Mouse (Mus musculus): ENCODE data around the gene Anapc16. TPM values are rescaled to one million over a fixed set of nuclear protein-coding genes. Genes with fewer than 3 reads are reported as not detected.

Gene Anapc16
- polyA plus RNA-seq, 1 experiment from 2014 or later, result 109 TPM

DNA sequence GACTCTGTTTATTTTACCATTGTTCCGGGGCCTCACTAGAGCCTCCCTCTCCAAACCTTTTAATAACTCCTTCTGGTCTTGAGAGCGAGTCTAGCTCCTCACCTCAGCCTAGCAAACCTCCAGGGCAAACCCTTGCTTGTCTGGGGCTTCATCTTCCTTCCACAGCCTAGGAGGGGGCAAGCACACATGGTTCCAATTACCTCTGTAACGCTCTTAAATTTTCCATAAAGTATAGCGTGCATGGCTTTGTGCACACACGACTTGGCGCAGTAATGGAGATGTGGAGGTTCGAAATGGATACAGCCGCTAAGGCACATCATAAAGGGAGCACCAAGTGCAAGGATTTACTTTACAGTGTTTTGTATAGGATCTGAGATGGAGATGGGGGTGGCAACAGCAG is 37.1 kb downstream of the Anapc16 start:
- Histone ChIP-seq H3K36me3 (replicated peaks) (no peaks in the 10 kb centered on the region), H3K27me3 (replicated peaks; ENCODE audit: low read depth, poor library complexity, severe bottlenecking) (0 out of 2 replicates have a peak, but pooled peaks cover 2% of the 10 kb centered on the region), H3K9me3 (peaks cover 3% of the 10 kb centered on the region; the same call in 1 of the 2 replicates), H3K27ac (replicated peaks) (peak overlapping the region; percentile 91), H3K4me3 (peak overlapping the region; percentile 46), H3K4me1 (peaks cover 51% of the 10 kb centered on the region)
- WGBS, result 43% methylated on average over 8 of the region's 8 CpGs
- DNase-seq (ENCODE audit: low spot score), result peak; percentile 74

DNA sequence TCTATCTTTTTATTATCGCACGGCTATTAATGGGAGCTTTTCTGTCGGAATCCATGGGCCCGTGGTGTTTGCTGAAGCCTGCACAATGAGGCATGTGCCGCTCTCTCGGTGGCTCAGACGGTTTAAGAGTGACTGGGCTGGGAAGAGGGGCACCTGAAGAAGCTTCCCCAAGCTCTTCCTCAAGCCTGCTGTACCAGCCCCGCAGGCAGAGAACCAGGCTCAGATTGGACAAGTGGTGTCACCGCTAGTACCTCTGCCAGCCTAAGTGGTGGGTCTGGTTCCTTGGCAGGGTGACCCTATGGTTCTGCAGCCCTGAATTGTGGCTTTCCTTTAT is 37.6 kb downstream of the Anapc16 start:
- no peak for DNase-seq (ENCODE audit: low spot score)
- Histone ChIP-seq H3K4me1 (peaks cover 47% of the 10 kb centered on the region), H3K27ac (replicated peaks) (peak overlapping the region; percentile 91), H3K4me3 (peak overlapping the region; percentile 46), H3K36me3 (replicated peaks) (no peaks in the 10 kb centered on the region), H3K27me3 (replicated peaks; ENCODE audit: low read depth, poor library complexity, severe bottlenecking) (no peaks in the 10 kb centered on the region), H3K9me3 (peaks cover 3% of the 10 kb centered on the region; the same call in 1 of the 2 replicates)
- 39% methylated on average over 9 of the region's 9 CpGs for WGBS

DNA sequence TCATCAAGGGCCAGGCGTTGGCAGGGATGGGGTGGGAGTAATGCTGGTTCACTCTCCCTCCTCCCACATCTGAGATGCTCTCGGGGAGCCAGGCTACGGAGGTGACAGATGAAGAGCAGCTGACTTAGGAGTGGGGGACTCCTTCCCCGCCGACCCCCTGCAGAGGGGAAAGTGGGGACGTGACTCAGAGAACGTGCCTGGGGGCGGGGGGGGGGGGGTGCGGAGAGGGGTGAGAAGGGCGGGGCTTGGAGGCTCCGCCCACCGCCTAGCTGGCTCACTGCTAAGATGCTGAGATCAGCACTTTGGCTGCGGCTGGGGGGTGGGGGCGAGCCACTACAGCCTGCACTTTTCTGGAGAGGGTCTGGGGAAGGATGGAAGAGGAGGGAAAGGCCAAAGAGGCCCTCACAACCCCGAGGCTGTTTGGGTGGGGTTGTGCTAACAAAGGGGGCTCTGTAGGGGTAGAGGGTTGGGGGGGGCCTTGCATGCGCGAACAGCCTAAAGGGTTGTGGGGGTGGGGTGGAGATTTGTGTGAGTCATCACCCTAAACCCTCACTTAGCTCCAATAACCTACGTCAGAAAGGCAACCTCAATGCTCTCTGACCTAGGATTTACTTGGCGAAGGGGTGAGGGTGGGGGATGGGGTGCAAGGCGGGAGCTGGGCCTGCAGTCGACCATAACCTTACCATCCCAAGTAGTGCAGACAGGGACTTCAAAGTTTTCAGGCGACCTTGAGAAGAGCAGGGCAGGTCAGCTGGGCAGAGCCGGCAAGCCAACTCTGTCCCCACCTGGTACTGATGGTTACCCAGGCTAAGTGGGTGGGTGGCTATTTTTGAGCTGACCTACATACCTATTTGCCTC is 38.2 kb downstream of the Anapc16 start:
- peak overlapping the region; percentile 91 for H3K27ac ChIP-seq (replicated peaks)
- H3K4me3 ChIP-seq, result peak overlapping the region; percentile 46
- no peaks in the 10 kb centered on the region for H3K36me3 ChIP-seq (replicated peaks)
- WGBS, result 3% methylated on average over 23 of the region's 23 CpGs
- H3K27me3 ChIP-seq (replicated peaks; ENCODE audit: low read depth, poor library complexity, severe bottlenecking), result no peaks in the 10 kb centered on the region
- peaks cover 3% of the 10 kb centered on the region; the same call in 1 of the 2 replicates for H3K9me3 ChIP-seq
- H3K4me1 ChIP-seq, result peaks cover 41% of the 10 kb centered on the region
- peak; percentile 90 for DNase-seq (ENCODE audit: low spot score)

DNA sequence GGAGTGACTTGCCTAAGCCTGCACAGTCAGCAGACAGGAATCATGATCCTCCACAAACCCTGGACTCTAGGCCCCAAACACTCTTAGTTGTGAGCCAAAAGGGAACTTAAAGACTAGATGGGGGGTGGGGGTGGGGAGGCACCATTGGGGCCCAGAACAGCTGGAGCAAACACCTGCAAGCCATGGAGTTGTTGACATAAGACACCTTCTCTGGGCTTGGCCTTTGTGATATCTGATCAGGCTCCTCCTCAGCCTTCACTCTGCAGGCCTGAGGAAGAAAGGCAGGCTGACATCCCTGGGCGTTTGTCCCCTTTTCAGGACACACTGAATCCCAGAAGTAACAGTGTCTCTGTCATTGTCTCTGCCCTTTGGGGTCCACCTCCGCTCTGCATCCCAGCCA is 39.3 kb downstream of the Anapc16 start:
- H3K36me3 ChIP-seq (replicated peaks), result no peaks in the 10 kb centered on the region
- DNase-seq (ENCODE audit: low spot score), result peak; percentile 29
- 44% methylated on average over 2 of the region's 2 CpGs for WGBS
- peak overlapping the region; percentile 91 for H3K27ac ChIP-seq (replicated peaks)
- H3K27me3 ChIP-seq (replicated peaks; ENCODE audit: low read depth, poor library complexity, severe bottlenecking), result peaks cover 4% of the 10 kb centered on the region
- peaks cover 3% of the 10 kb centered on the region; the same call in 1 of the 2 replicates for H3K9me3 ChIP-seq
- H3K4me1 ChIP-seq, result peaks cover 40% of the 10 kb centered on the region
- no peak overlapping the region for H3K4me3 ChIP-seq

DNA sequence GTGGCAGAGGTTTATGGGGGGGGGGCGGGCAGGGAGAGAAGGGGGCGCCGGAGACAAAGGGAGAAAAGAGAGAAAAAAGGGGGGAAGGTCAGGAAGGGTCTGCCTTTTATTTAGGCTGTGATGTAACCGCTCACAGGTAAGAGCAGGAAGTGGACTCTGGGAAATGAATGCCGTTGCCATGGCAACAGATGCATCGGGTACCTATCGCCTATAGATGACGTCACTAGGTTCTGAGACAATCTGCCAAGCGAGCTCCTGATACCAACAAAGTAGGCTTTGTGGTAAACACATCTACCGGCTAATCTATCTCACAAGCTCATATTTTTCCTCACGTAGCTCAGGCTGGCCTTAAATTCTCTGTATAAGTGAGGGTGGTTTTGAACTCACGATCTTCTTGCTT is 43.4 kb downstream of the Anapc16 start:
- Histone ChIP-seq H3K4me1 (peaks cover 36% of the 10 kb centered on the region), H3K9me3 (no peaks in the 10 kb centered on the region), H3K27ac (replicated peaks) (0 out of 2 replicates have a peak overlapping the region, but pooled peaks have one; percentile 24), H3K36me3 (replicated peaks) (no peaks in the 10 kb centered on the region), H3K4me3 (no peak overlapping the region), H3K27me3 (replicated peaks; ENCODE audit: low read depth, poor library complexity, severe bottlenecking) (peaks cover 28% of the 10 kb centered on the region)
- 86% methylated on average over 12 of the region's 12 CpGs for WGBS
- DNase-seq (ENCODE audit: low spot score), result no peak

DNA sequence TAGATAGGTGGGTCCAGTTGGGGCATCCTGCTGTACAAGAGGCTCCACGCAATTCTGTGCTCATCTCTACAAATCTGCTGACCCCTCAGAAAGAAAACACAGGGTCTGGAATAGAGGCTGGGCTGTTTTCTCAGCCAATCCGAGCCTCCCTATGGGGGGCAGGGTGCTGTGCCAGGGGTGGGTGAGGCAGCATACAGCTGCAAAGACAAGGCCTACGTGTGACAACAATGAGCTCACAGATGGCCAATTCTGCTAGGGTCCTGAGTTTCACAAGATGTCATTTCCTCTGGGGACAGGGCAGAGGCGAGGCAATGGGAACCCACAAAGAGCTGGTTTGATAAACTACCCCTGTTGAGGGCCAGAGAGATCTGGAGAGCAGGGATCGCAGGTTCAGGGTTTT is 44.5 kb downstream of the Anapc16 start:
- Histone ChIP-seq H3K27ac (replicated peaks) (peak overlapping the region; percentile 77), H3K9me3 (no peaks in the 10 kb centered on the region), H3K4me3 (no peak overlapping the region; the same call in 1 of the 2 replicates), H3K27me3 (replicated peaks; ENCODE audit: low read depth, poor library complexity, severe bottlenecking) (peaks cover 28% of the 10 kb centered on the region), H3K36me3 (replicated peaks) (no peaks in the 10 kb centered on the region), H3K4me1 (peaks cover 30% of the 10 kb centered on the region)
- 23% methylated on average over 5 of the region's 5 CpGs for WGBS
- DNase-seq (ENCODE audit: low spot score), result no peak

DNA sequence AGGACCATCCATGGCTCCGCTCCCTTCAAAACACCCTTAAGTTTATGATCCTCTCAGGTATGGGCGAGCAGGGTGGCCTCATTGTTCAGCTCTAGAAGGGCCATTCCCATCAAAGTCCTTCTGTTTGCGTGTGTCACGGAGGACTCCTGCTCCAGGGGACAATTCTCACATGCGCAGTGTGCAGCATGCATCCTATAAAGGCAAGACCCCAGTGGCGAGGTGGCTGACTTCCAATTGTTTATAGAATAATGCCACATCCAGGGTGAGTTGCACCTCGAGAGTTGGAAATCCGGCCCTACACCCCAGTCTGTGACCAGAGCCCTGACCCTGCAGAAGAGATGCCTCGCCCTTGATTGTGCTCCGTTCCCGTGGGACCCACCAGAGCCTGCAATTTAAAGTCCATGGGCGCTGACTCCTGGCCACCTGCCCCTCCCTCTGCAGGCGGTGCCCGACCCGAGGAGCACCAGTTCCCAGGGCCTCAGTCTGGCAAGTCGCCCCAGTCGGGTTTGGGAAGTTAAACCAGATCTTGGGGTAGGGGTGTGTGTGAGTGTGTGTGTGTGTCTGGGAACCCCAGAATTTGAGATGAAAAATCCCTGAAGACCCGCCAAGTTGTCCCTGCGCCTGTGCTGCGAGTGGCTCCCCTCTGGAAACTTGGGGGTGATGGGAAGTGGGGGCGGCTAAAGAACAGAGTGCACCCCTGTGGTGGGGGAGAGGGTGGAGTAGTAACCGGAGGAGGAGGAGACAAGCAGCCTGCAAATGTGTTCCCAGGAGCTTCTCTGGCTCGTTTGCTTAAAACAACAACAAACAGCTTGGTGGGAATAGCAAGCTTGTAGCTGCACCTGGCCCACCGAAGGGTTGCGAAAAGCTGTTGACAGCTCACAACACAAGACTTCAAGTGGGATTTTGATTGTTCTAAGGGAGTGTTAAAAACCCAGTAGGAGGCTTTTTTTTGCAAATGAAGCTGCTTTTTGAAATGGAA is 45.5 kb downstream of the Anapc16 start:
- no peaks in the 10 kb centered on the region for H3K36me3 ChIP-seq (replicated peaks)
- H3K27ac ChIP-seq (replicated peaks), result peak overlapping the region; percentile 77
- H3K4me3 ChIP-seq, result peak overlapping the region; percentile 36
- DNase-seq (ENCODE audit: low spot score), result no peak
- 13% methylated on average over 25 of the region's 25 CpGs for WGBS
- H3K27me3 ChIP-seq (replicated peaks; ENCODE audit: low read depth, poor library complexity, severe bottlenecking), result peaks cover 28% of the 10 kb centered on the region
- H3K9me3 ChIP-seq, result no peaks in the 10 kb centered on the region
- peaks cover 37% of the 10 kb centered on the region for H3K4me1 ChIP-seq

DNA sequence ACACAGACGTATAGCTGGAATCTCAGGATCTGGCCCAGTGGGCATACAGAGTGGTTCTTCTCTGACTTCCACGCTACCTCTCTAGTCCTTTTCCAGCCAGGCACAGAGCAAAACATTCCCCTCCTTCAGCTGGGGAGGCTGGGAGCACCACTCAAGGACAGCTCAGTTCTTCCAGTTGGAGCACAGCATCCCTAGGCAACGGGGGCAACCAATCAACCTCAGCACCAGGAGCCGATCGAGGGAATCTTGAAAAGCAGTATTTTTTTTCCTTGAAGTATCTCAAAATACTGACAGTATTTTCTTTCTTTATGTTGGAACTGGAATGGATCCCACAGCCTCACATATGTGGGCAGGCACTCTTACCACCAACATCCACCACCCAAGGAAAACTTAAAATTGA is 46.3 kb downstream of the Anapc16 start:
- Histone ChIP-seq H3K4me3 (no peak overlapping the region), H3K36me3 (replicated peaks) (no peaks in the 10 kb centered on the region), H3K27me3 (replicated peaks; ENCODE audit: low read depth, poor library complexity, severe bottlenecking) (peaks cover 28% of the 10 kb centered on the region), H3K27ac (replicated peaks) (peak overlapping the region; percentile 77; the same call in 1 of the 2 replicates), H3K4me1 (peaks cover 41% of the 10 kb centered on the region), H3K9me3 (no peaks in the 10 kb centered on the region)
- 63% methylated on average over 5 of the region's 5 CpGs for WGBS
- DNase-seq (ENCODE audit: low spot score), result no peak

DNA sequence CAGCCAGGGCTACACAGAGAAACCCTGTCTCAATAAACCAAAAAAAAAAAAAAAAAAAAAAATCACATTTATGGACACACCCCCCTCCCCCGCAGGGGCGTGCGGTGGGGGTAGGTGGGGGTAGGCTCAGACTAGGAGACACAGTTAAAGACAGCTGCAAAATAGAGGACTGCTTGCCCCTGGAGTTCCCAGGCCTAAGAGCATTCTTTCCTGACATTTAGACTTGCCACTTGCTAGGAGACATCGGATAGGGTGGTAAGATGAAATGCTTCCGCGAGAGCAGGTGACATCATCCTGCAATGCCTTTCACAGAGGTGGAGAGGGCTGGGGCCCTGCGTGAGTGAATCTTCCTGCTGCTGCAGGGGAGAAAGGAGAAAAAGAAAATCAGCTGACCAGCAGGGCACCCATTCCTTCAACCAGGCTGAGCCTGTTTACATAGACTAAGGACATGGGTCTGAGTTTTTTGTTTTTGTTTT is 49.3 kb downstream of the Anapc16 start:
- 36% methylated on average over 7 of the region's 7 CpGs for whole genome bisulfite sequencing
- no peaks in the 10 kb centered on the region for H3K9me3 ChIP-seq
- peaks cover 14% of the 10 kb centered on the region for H3K36me3 ChIP-seq (replicated peaks)
- H3K27me3 ChIP-seq (replicated peaks; ENCODE audit: low read depth, poor library complexity, severe bottlenecking), result peaks cover 24% of the 10 kb centered on the region
- H3K4me1 ChIP-seq, result peaks cover 60% of the 10 kb centered on the region
- peak overlapping the region; percentile 21 for H3K27ac ChIP-seq (replicated peaks)
- no peak overlapping the region for H3K4me3 ChIP-seq
- DNase-seq (ENCODE audit: low spot score), result no peak

DNA sequence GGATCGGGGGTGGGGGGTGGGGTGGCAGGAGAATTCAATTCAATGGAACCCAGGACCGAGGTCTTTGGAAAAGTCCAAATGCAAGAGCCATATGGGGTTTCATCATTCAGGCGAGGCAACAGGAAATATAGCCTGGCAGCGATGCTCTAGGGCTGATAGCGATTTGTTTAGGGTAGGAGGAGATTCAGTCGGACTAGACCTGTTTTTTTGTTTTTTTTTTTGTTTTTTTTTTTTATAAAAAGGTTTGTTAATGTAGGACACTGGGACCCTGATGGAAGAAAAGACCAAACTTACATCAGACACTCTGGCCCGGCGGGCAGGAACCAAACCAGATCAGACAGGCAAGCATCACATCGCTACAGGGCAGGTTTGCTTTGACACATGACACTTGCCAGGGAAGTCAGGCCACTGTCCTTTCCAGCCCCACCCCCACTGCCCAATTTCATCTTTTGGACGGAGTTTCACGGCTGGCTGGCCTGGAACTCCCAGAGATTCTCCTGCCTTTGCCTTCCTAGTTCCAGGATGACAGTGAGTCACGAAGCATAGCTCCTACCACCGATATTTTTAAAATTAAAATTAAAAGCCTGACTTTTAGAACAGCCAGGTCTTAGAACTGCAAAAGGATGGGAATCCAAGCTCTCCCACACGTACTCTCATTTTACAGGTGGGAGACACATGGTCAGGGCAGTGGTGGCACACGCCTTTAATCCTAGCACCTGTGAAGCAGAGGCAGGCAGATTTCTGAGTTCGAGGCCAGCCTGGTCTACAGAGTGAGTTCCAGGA is 50.0 kb downstream of the Anapc16 start:
- peak overlapping the region; percentile 88 for H3K4me3 ChIP-seq
- peaks cover 18% of the 10 kb centered on the region for H3K27me3 ChIP-seq (replicated peaks; ENCODE audit: low read depth, poor library complexity, severe bottlenecking)
- H3K9me3 ChIP-seq, result no peaks in the 10 kb centered on the region
- peak; percentile 68 for DNase-seq (ENCODE audit: low spot score)
- H3K4me1 ChIP-seq, result peaks cover 60% of the 10 kb centered on the region
- H3K27ac ChIP-seq (replicated peaks), result peak overlapping the region; percentile 97
- 15% methylated on average over 16 of the region's 16 CpGs for WGBS
- peaks cover 14% of the 10 kb centered on the region for H3K36me3 ChIP-seq (replicated peaks)

DNA sequence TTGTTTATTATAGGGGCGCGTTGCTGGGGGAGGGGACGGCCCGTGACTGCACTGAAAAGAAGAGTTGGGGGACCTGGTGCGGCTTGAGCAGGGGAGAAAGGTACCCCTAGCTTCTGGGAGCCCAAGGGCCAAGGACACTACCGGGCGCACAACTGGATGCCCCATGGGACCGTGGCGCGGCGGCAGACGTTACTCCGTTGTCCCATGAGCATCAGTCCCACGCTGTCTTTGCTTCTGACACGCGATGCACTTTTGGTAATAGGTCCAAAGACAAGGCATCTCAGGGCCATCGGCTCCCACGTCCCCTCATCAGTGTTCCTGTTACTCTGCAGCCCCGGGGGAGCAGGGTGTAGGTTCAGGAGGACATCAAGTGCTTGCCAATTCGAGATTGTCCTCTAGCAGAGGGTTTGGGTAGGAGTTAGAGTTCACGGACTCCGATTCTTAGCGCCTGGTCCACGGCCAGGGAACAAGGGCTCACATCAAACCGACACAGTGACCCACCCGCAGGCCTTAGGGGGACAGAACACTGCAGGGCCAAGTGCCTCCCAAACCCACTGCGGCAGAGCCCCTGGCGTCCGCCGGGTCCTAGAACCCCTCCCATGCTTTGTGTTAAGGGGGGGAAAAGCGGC is 50.7 kb downstream of the Anapc16 start:
- peaks cover 60% of the 10 kb centered on the region for H3K4me1 ChIP-seq

More for the DNA sequence above, 50.7 kb downstream of the Anapc16 start:
- Histone ChIP-seq H3K27me3 (replicated peaks; ENCODE audit: low read depth, poor library complexity, severe bottlenecking) (peaks cover 11% of the 10 kb centered on the region), H3K9me3 (no peaks in the 10 kb centered on the region), H3K36me3 (replicated peaks) (peaks cover 14% of the 10 kb centered on the region), H3K27ac (replicated peaks) (peak overlapping the region; percentile 97), H3K4me3 (peak overlapping the region; percentile 88)
- WGBS, result under 1% methylated on average over 31 of the region's 31 CpGs
- peak; percentile 85 for DNase-seq (ENCODE audit: low spot score)

Measured in embryonic facial prominence, embryonic 10.5 days (tissue).